Mouse (Mus musculus): Measurements from ENCODE around the gene Kifc5b. TPM values are rescaled to one million over a fixed set of nuclear protein-coding genes. Genes with fewer than 3 reads are reported as not detected.
A peak's percentile ranks its signal among the peaks of the same experiment; 100 is the strongest.

Gene Kifc5b
- polyA plus RNA-seq, 1 experiment from 2014 or later: 6.6 TPM

DNA sequence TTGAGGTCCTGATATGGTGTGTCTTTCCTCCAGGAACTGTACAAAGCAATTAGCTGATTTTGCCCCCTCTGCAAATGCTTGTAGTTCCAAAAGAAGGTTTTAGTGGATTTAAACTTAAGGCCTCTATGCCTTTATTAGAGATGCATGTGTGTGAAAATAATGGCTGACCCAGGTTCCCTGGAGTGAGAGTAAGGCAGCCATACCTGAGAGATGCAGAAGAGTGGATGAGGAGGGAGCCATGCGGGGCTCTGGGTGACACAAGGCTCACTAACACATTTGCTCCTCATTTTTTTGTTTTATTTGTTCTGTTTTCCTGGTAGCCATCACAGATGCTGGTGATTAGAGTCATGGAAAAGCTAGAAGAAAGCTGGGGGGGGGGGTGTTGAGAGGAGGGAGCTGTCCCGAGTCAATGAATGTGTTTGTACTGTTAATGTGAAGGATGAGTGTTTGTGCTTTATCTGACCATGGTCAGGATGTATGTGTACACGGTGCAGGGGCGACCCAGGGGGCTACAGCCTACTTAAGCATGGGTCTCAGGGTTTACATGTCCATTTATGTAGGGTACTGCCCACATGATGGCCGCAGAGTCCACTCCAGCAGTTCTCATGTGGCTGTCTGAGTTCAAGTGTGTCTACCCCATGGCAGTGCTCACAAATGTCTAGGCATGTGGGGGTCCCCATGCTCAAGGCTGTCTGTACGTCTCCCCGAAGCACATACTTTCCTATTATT is 33.8 kb downstream of the Kifc5b start:
- WGBS (ENCODE audit: insufficient replicate concordance): 46% methylated on average over 7 of the region's 7 CpGs
- H3K27ac ChIP-seq: no peak overlapping the region
- peak overlapping the region; percentile 35; the same call in 1 of the 2 replicates for H3K4me3 ChIP-seq

DNA sequence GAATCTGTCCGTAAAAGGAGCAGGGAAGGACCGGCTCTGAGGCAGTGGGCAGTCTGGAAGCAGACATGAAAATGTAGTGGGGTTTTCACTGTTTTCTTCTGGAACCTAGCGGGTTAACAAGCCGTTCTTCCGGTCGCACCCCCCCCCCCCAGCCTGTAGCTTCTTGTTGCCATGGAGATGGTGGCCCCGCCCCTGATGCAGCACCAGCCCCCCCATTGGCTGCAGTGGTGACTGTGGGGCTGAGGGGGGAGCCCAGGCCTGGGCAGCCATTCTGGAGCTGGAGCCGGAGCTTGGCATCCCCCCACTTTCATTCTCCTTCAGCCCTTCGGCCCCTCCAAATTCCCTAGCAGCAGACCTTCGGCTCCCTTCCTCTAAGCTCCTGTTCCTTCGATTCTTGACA is 34.5 kb downstream of the Kifc5b start:
- no peak for ATAC-seq
- H3K4me3 ChIP-seq: peak overlapping the region; percentile 35
- H3K9ac ChIP-seq: peak overlapping the region; percentile 55
- peaks cover 51% of the 10 kb centered on the region for H3K27me3 ChIP-seq (replicated peaks)
- H3K4me2 ChIP-seq: peak overlapping the region; percentile 68
- no peaks in the 10 kb centered on the region for H3K9me3 ChIP-seq (replicated peaks)
- peaks cover 11% of the 10 kb centered on the region for H3K36me3 ChIP-seq
- WGBS (ENCODE audit: insufficient replicate concordance): 4% methylated on average over 11 of the region's 11 CpGs
- peaks cover 97% of the 10 kb centered on the region for H3K4me1 ChIP-seq
- H3K27ac ChIP-seq: no peak overlapping the region

More for the DNA sequence above, 33.8 kb downstream of the Kifc5b start:
- H3K9me3 ChIP-seq (replicated peaks): no peaks in the 10 kb centered on the region
- H3K9ac ChIP-seq: no peak overlapping the region
- peaks cover 58% of the 10 kb centered on the region for H3K27me3 ChIP-seq (replicated peaks)
- ATAC-seq: no peak
- H3K4me2 ChIP-seq: peak overlapping the region; percentile 68
- H3K4me1 ChIP-seq: peaks cover 97% of the 10 kb centered on the region
- H3K36me3 ChIP-seq: peaks cover 11% of the 10 kb centered on the region

DNA sequence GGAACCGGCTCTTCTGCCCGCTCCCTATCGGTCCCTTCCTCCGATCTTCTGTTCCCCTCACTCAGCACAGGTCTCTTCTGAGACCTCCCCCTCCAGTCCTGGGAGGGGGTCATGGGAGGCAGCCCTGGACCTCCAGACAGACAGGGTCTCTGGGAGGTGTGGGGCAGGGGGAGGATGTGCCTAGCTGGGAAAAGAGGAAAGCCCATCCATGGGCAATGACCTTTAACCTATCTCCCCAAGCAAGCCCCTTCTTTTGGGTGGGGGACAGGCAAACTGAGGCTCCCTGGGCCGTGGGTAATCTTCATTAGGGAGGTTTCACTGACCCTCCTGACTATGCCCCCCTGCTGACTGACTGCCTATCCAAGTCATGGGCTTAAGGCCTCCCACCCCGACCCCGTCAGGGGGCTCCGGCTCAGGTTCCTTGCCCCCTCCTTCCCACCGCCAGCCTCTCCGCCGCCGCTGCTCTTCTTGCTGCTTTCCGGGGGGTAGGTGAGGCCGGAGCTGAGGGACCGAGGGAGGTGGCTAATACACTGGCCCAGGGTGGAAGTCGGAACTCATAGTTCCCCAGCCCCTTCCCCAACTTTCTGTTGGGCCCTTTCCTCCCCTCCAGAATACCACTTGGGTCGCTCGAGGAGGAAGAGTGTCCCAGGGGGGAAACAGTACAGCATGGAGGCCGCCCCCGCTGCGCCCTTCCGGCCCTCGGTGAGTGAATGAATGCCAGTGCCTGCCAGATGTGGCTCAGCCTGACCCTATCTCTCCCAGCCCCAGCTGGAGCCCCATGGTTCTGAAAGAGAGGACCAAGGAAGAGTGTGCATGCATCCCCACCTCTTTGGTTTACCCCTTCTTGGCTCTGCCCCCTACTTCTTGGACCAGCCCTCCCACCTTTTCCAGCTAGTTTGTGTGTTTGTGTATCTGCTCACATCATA is 35.3 kb downstream of the Kifc5b start:
- ATAC-seq: no peak
- Histone ChIP-seq H3K27ac (no peak overlapping the region), H3K9me3 (replicated peaks) (no peaks in the 10 kb centered on the region), H3K4me2 (peak overlapping the region; percentile 68), H3K4me3 (peak overlapping the region; percentile 35), H3K27me3 (replicated peaks) (peaks cover 43% of the 10 kb centered on the region), H3K36me3 (peaks cover 14% of the 10 kb centered on the region), H3K9ac (peak overlapping the region; percentile 55), H3K4me1 (peaks cover 97% of the 10 kb centered on the region)
- 7% methylated on average over 22 of the region's 23 CpGs for whole genome bisulfite sequencing (ENCODE audit: insufficient replicate concordance)

DNA sequence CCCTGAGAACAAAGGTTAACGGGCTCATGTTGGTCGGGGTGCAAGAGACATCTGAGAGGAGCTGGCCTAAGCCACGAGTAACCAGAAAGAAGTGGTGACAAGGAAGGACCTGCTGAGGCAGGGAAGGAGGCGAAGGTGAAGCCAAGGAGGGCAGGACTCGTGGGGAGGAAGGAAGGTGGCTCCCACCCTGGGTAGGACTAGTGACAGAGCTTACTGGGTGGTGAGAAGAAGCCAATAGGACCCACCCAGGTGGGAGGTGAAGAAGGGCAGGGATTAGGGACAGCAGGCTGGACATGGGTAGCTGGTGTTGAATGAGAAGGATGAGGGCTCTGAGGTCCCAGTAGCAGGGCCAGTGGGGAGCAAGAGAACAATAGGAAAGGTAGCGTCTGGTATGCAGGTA is 36.3 kb downstream of the Kifc5b start:
- Histone ChIP-seq H3K27ac (no peak overlapping the region), H3K9ac (peak overlapping the region; percentile 55), H3K27me3 (replicated peaks) (peaks cover 37% of the 10 kb centered on the region), H3K9me3 (replicated peaks) (no peaks in the 10 kb centered on the region), H3K36me3 (peaks cover 17% of the 10 kb centered on the region), H3K4me3 (no peak overlapping the region), H3K4me2 (peak overlapping the region; percentile 68), H3K4me1 (peaks cover 98% of the 10 kb centered on the region)
- 38% methylated on average over 6 of the region's 6 CpGs for WGBS (ENCODE audit: insufficient replicate concordance)
- ATAC-seq: no peak

DNA sequence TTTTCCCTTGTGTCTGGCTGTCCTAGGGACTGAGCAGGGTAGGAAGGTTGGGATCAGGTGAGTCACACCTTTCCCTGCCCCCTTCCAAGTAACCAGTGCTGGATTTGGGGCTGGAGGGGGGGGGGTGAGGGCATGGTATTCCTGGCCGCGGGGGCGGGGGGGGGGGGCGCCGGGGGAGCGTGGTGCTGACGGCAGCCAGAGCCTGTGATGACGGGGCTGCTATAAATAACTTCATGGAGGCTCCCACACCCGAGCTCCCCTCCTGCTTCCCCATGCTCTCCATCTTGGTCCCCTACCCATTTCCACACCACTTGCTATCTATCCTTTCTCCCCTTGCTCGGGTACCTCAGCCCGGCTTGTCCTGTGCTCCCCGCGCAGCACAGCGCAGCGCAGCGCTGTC is 36.8 kb downstream of the Kifc5b start:
- Histone ChIP-seq H3K36me3 (peaks cover 17% of the 10 kb centered on the region), H3K4me2 (peak overlapping the region; percentile 68), H3K27me3 (replicated peaks) (peaks cover 36% of the 10 kb centered on the region), H3K4me1 (peaks cover 98% of the 10 kb centered on the region), H3K9me3 (replicated peaks) (no peaks in the 10 kb centered on the region), H3K9ac (peak overlapping the region; percentile 55), H3K4me3 (no peak overlapping the region), H3K27ac (no peak overlapping the region)
- no peak for ATAC-seq
- 50% methylated on average over 7 of the region's 16 CpGs for WGBS (ENCODE audit: insufficient replicate concordance)

DNA sequence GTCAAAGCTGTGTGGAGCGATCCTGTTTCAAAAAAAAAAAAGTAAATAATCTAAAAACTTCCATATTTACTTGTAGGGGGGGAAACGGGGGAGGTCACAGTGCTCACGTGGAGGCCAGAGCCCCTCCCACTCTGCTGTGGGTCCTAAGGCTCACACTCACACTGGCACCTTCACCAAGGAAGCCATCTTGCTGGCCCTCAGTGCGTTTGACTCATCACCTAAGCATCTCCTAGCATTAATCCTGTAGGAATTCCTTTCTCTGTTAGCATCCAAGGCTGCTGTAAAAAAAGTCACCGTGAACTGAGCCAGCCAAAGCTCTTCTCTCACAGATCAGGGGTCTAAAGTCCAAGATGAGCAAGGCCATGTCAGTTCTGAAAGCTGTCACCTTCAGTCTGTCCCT is 39.4 kb downstream of the Kifc5b start:
- peak overlapping the region; percentile 76 for H3K9ac ChIP-seq
- H3K36me3 ChIP-seq: peaks cover 36% of the 10 kb centered on the region
- no peaks in the 10 kb centered on the region for H3K9me3 ChIP-seq (replicated peaks)
- H3K4me3 ChIP-seq: peak overlapping the region; percentile 50
- ATAC-seq: no peak; the same call in 1 of the 2 replicates
- H3K4me2 ChIP-seq: peak overlapping the region; percentile 69
- peak overlapping the region; percentile 89 for H3K27ac ChIP-seq
- peaks cover 27% of the 10 kb centered on the region for H3K27me3 ChIP-seq (replicated peaks)
- WGBS (ENCODE audit: insufficient replicate concordance): 57% methylated on average over 5 of the region's 5 CpGs
- H3K4me1 ChIP-seq: peaks cover 95% of the 10 kb centered on the region

DNA sequence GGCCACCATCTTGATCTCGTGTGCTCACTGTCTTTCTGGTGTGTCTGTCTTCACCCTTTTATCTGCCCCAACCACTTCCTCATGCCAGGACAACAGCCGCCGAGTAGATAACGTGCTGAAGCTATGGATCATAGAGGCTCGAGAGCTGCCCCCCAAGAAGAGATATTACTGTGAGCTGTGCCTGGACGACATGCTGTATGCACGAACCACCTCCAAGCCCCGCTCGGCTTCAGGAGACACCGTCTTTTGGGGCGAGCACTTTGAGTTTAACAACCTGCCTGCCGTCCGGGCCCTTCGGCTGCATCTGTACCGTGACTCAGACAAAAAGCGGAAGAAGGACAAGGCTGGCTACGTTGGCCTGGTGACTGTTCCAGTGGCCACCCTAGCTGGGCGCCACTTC is 40.0 kb downstream of the Kifc5b start:
- H3K36me3 ChIP-seq: peaks cover 42% of the 10 kb centered on the region
- H3K9me3 ChIP-seq (replicated peaks): no peaks in the 10 kb centered on the region
- H3K9ac ChIP-seq: peak overlapping the region; percentile 76
- H3K4me3 ChIP-seq: peak overlapping the region; percentile 50
- peak overlapping the region; percentile 69 for H3K4me2 ChIP-seq
- 23% methylated on average over 18 of the region's 18 CpGs for WGBS (ENCODE audit: insufficient replicate concordance)
- H3K4me1 ChIP-seq: peaks cover 89% of the 10 kb centered on the region
- H3K27ac ChIP-seq: peak overlapping the region; percentile 89
- ATAC-seq: peak; percentile 86
- peaks cover 22% of the 10 kb centered on the region for H3K27me3 ChIP-seq (replicated peaks)

DNA sequence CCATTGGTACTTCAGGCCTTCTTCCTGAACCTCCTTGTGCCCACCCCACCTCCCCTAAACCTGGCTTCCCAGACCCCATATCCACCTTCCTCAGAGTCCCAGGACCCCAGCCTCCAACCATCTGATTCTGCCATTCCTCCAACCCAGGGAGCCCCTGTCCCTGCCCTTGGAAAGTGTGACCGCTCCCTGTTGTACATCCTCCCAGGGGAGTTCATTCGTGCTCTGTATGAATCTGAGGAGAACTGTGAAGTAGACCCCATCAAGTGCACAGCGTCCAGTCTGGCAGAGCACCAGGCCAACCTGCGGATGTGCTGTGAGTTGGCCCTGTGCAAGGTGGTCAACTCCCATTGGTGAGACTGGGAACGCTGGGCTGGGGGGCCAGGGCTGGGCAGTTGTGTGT is 41.0 kb downstream of the Kifc5b start:
- peaks cover 79% of the 10 kb centered on the region for H3K4me1 ChIP-seq
- H3K36me3 ChIP-seq: peaks cover 51% of the 10 kb centered on the region
- peak overlapping the region; percentile 89; the same call in 1 of the 2 replicates for H3K27ac ChIP-seq
- no peak overlapping the region for H3K4me3 ChIP-seq
- peak overlapping the region; percentile 69 for H3K4me2 ChIP-seq
- no peak for ATAC-seq
- WGBS (ENCODE audit: insufficient replicate concordance): 92% methylated on average over 5 of the region's 5 CpGs
- peaks cover 12% of the 10 kb centered on the region for H3K27me3 ChIP-seq (replicated peaks)
- H3K9me3 ChIP-seq (replicated peaks): no peaks in the 10 kb centered on the region
- no peak overlapping the region for H3K9ac ChIP-seq

DNA sequence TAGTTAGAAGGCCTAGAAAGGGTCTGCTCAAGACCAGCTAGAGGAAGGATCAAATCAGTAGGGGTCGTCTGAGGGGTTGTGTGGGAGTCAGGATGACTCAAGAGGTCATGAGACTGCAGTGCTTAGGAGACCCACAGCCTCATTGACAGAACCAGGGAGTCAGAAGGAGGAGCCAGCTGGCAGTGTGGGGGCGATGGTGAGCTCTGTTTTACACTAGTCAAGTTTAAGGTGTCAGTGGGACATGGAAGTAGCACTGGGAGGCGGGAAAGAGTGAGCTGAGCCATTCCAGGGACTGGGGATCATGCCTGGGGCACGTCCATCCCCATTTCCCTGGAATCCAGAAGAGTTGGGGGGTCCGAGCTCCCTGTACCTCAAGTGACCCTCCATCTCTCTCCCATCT is 42.0 kb downstream of the Kifc5b start:
- H3K27me3 ChIP-seq (replicated peaks): peaks cover 2% of the 10 kb centered on the region
- H3K4me3 ChIP-seq: no peak overlapping the region
- H3K9ac ChIP-seq: no peak overlapping the region
- H3K27ac ChIP-seq: peak overlapping the region; percentile 55
- 58% methylated on average over 5 of the region's 5 CpGs for WGBS (ENCODE audit: insufficient replicate concordance)
- peaks cover 56% of the 10 kb centered on the region for H3K36me3 ChIP-seq
- ATAC-seq: no peak
- H3K4me2 ChIP-seq: no peak overlapping the region
- H3K9me3 ChIP-seq (replicated peaks): no peaks in the 10 kb centered on the region
- peaks cover 69% of the 10 kb centered on the region for H3K4me1 ChIP-seq

DNA sequence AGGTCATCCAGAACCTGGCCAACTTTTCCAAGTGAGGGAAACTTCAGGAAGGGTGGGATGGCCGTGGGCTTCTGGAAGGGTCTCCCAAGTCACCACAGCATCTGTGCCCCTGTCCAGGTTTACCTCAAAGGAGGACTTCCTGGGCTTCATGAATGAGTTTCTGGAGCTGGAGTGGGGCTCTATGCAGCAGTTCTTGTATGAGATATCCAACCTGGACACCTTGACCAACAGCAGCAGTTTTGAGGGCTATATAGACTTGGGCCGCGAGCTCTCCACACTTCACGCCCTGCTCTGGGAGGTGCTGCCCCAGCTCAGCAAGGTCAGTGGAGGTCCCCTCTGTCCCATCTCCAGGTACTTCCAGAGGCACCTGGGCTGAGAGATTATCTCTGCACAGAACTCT is 42.9 kb downstream of the Kifc5b start:
- H3K9me3 ChIP-seq (replicated peaks): no peaks in the 10 kb centered on the region
- no peak overlapping the region for H3K27ac ChIP-seq
- H3K9ac ChIP-seq: no peak overlapping the region
- no peak for ATAC-seq
- peaks cover 60% of the 10 kb centered on the region for H3K4me1 ChIP-seq
- 78% methylated on average over 4 of the region's 4 CpGs for WGBS (ENCODE audit: insufficient replicate concordance)
- H3K4me2 ChIP-seq: no peak overlapping the region
- H3K36me3 ChIP-seq: peaks cover 57% of the 10 kb centered on the region
- no peak overlapping the region for H3K4me3 ChIP-seq
- no peaks in the 10 kb centered on the region for H3K27me3 ChIP-seq (replicated peaks)

DNA sequence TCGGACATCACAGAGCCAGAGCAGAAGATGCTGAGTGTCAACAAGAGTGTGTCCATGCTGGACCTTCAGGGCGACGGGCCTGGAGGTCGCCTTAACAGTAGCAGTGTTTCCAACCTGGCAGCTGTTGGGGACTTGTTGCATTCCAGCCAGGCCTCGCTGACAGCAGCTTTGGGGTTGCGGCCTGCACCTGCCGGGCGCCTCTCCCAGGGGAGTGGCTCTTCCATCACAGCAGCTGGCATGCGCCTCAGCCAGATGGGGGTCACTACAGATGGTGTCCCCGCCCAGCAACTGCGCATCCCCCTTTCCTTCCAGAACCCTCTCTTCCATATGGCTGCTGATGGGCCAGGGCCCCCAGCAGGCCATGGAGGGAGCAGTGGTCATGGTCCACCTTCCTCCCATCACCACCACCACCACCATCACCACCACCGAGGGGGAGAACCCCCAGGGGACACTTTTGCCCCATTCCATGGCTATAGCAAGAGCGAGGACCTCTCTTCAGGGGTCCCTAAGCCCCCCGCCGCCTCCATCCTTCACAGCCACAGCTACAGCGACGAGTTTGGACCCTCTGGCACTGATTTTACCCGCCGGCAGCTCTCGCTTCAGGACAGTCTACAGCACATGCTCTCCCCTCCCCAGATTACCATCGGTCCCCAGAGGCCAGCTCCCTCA is 44.8 kb downstream of the Kifc5b start:
- no peak overlapping the region for H3K9ac ChIP-seq
- H3K27me3 ChIP-seq (replicated peaks): no peaks in the 10 kb centered on the region
- H3K4me3 ChIP-seq: no peak overlapping the region
- ATAC-seq: no peak
- H3K4me1 ChIP-seq: peaks cover 41% of the 10 kb centered on the region
- peaks cover 60% of the 10 kb centered on the region for H3K36me3 ChIP-seq
- no peak overlapping the region for H3K4me2 ChIP-seq
- no peak overlapping the region for H3K27ac ChIP-seq
- H3K9me3 ChIP-seq (replicated peaks): no peaks in the 10 kb centered on the region
- 88% methylated on average over 21 of the region's 21 CpGs for WGBS (ENCODE audit: insufficient replicate concordance)
